Mouse (Mus musculus) olfactory bulb, adult 2 months (tissue): Measurements from ENCODE around the gene Dhx40.

ENCODE experiments used
- CTCF ChIP-seq: fragments of 200-500 bp; IDR thresholded peaks from 2 replicates; pipeline ENCODE4 v1.5.1; 2012; ENCODE audit warnings: low read depth, mild to moderate bottlenecking, low read length, moderate library complexity; ENCODE audit not compliant: insufficient read depth
- POLR2A ChIP-seq: fragments of 200-500 bp; IDR thresholded peaks from 2 replicates; pipeline ENCODE4 v1.6.1; 2012; ENCODE audit warnings: mild to moderate bottlenecking, low read depth, low read length, moderate library complexity; ENCODE audit not compliant: insufficient read depth

- TF ChIP-seq CTCF (no peak), POLR2A (no peak)
Measured at GRCm38 (mm10) chr11:86836366-86836765, 28.8 kb upstream of the Dhx40 start.
